Mouse (Mus musculus) lung, postnatal 0 days (tissue): Measurements from ENCODE around the gene Dnase2b. TPM values are rescaled to one million over a fixed set of nuclear protein-coding genes. Genes with fewer than 3 reads are reported as not detected.
A peak's percentile ranks its signal among the peaks of the same experiment; 100 is the strongest.

Experiments used
- ATAC-seq: fragments of 200-750 bp; cut with Nextera tagmentation; 2 replicates; pipeline ENCODE4 v1.8.0; 2017; ENCODE audit warnings: moderate library complexity
- DNase-seq: peaks from one replicate; pipeline ENCODE4 v3.0.0-alpha.2; 2016; ENCODE audit warnings: low spot score
- H3K27ac ChIP-seq: fragments of 300-500 bp; sonication (generic); 2 replicates; pipeline ENCODE4 v1.5.1; 2014; ENCODE audit warnings: antibody characterized with exemption, mild to moderate bottlenecking, low read length, mixed read lengths
- H3K27me3 ChIP-seq: fragments of 300-500 bp; sonication (generic); replicated peaks from 2 replicates; pipeline ENCODE4 v1.6.1; 2014; ENCODE audit warnings: low read length, mixed read lengths; ENCODE audit not compliant: insufficient read depth
- H3K36me3 ChIP-seq: fragments of 300-500 bp; sonication (generic); 2 replicates; pipeline ENCODE4 v1.6.1; 2014; ENCODE audit warnings: low read length, mixed read lengths; ENCODE audit not compliant: insufficient read depth
- H3K4me1 ChIP-seq: fragments of 300-500 bp; sonication (generic); 2 replicates; pipeline ENCODE4 v1.6.1; 2014; ENCODE audit warnings: antibody characterized with exemption, low read depth, low read length, mixed read lengths; ENCODE audit not compliant: insufficient read depth
- H3K4me2 ChIP-seq: fragments of 300-500 bp; sonication (generic); replicated peaks from 2 replicates; pipeline ENCODE4 v1.6.1; 2014; ENCODE audit warnings: low read depth, mild to moderate bottlenecking, low read length, moderate library complexity, mixed read lengths
- H3K4me3 ChIP-seq: fragments of 300-500 bp; sonication (generic); 2 replicates; pipeline ENCODE4 v1.5.1; 2014; ENCODE audit warnings: low read depth, low read length
- H3K9ac ChIP-seq: fragments of 300-500 bp; sonication (generic); replicated peaks from 2 replicates; pipeline ENCODE4 v1.6.1; 2014; ENCODE audit warnings: low read depth, mild to moderate bottlenecking
- H3K9me3 ChIP-seq: fragments of 300-500 bp; sonication (generic); 2 replicates; pipeline ENCODE4 v1.6.1; 2016; ENCODE audit warnings: low read length, mixed read lengths
- CTCF ChIP-seq: IDR thresholded peaks from 2 replicates; pipeline ENCODE4 v1.5.1; 2016; ENCODE audit warnings: antibody characterized with exemption, mild to moderate bottlenecking
- EP300 ChIP-seq: IDR thresholded peaks from 2 replicates; pipeline ENCODE4 v1.6.1; 2016; ENCODE audit warnings: antibody characterized with exemption, mild to moderate bottlenecking, control low read depth
- WGBS: fragments of 180-500 bp; shearing (Covaris S2); extraction: QIAGEN DNeasy Blood & Tissue Kit; methylation state at CpG from one replicate; pipeline ENCODE4 v1.1.7; 2014; 5-methylcytosine and 5-hydroxymethylcytosine counted together
- polyA plus RNA-seq: library from polyadenylated mRNA; unstranded; fragments of >200 nt; fragmentation: Nextera tagmentation; extraction: Ambion mirVana; gene quantifications from 2 replicates; pipeline ENCODE4 v1.2.1, GENCODE M21; 2015

The Dnase2b gene
- polyA plus RNA-seq, 1 experiment from 2014 or later, result 0.07 TPM

GRCm38 (mm10) chr3:146655111-146655577, 39.7 kb upstream of the Dnase2b start:
- Histone ChIP-seq H3K9ac (no peak overlapping the region), H3K9me3 (no peaks in the 10 kb centered on the region), H3K4me2 (no peak overlapping the region), H3K4me3 (no peak overlapping the region), H3K4me1 (no peaks in the 10 kb centered on the region), H3K27me3 (no peaks in the 10 kb centered on the region), H3K36me3 (no peaks in the 10 kb centered on the region), H3K27ac (no peak overlapping the region)
- ATAC-seq (peak; percentile 30; the same call in 1 of the 2 replicates), DNase-seq (no peak)
- WGBS, result 50% methylated on average over 2 of the region's 2 CpGs
- TF ChIP-seq EP300, result no peak
- no peak for TF ChIP-seq CTCF

- no peaks in the 10 kb centered on the region for H3K36me3 ChIP-seq
- no peak overlapping the region for H3K9ac ChIP-seq
- H3K4me1 ChIP-seq, result no peaks in the 10 kb centered on the region
- H3K4me3 ChIP-seq, result no peak overlapping the region
- TF ChIP-seq EP300 (no peak), CTCF (no peak)
- no peak overlapping the region for H3K27ac ChIP-seq
- DNase-seq (peak; percentile 17), ATAC-seq (no peak)
- H3K9me3 ChIP-seq, result no peaks in the 10 kb centered on the region
- no peaks in the 10 kb centered on the region for H3K27me3 ChIP-seq
- H3K4me2 ChIP-seq, result no peak overlapping the region
- 48% methylated on average over 6 of the region's 6 CpGs for WGBS
These were observed 38.3 kb upstream of the Dnase2b start for GRCm38 (mm10) chr3:146653692-146654091.

GRCm38 (mm10) chr3:146652431-146652830, 37.0 kb upstream of the Dnase2b start:
- no peak for DNase-seq
- 78% methylated on average over 5 of the region's 5 CpGs for WGBS
- H3K4me2 ChIP-seq, result no peak overlapping the region
- no peak for ATAC-seq
- no peak overlapping the region for H3K9ac ChIP-seq
- no peaks in the 10 kb centered on the region for H3K9me3 ChIP-seq
- TF ChIP-seq CTCF, result no peak
- no peaks in the 10 kb centered on the region for H3K36me3 ChIP-seq
- no peak overlapping the region for H3K27ac ChIP-seq
- no peaks in the 10 kb centered on the region for H3K4me1 ChIP-seq
- H3K27me3 ChIP-seq, result no peaks in the 10 kb centered on the region
- no peak overlapping the region for H3K4me3 ChIP-seq

GRCm38 (mm10) chr3:146651217-146651616, 35.8 kb upstream of the Dnase2b start, which contains the start of gene 4930503B20Rik:
Gene 4930503B20Rik (minus strand): TSS chr3:146651317.
- ATAC-seq (no peak), DNase-seq (no peak)
- 70% methylated on average over 3 of the region's 3 CpGs for WGBS
- H3K9ac ChIP-seq, result no peak within 1 kb of the TSS
- no peaks in the 10 kb centered on the region for H3K27me3 ChIP-seq
- no peak within 1 kb of the TSS for H3K4me2 ChIP-seq
- no peaks in the 10 kb centered on the region for H3K4me1 ChIP-seq
- no peak for TF ChIP-seq CTCF
- no peak for TF ChIP-seq EP300
- H3K36me3 ChIP-seq, result no peaks in the 10 kb centered on the region
- no peak within 1 kb of the TSS for H3K4me3 ChIP-seq
- H3K9me3 ChIP-seq, result no peaks in the 10 kb centered on the region
- no peak within 1 kb of the TSS for H3K27ac ChIP-seq

- no peaks in the 10 kb centered on the region for H3K9me3 ChIP-seq
- H3K27me3 ChIP-seq, result no peaks in the 10 kb centered on the region
- H3K36me3 ChIP-seq, result no peaks in the 10 kb centered on the region
- TF ChIP-seq CTCF (no peak), EP300 (no peak)
- H3K27ac ChIP-seq, result no peak overlapping the region
- H3K4me1 ChIP-seq, result no peaks in the 10 kb centered on the region
- no peak overlapping the region for H3K4me3 ChIP-seq
- WGBS, result 88% methylated on average over 10 of the region's 10 CpGs
- DNase-seq, result no peak
- H3K4me2 ChIP-seq, result no peak overlapping the region
- no peak for ATAC-seq
- H3K9ac ChIP-seq, result no peak overlapping the region
These were observed 35.3 kb upstream of the Dnase2b start for GRCm38 (mm10) chr3:146650716-146651115.

GRCm38 (mm10) chr3:146649311-146649894, 34.0 kb upstream of the Dnase2b start:
- H3K27ac ChIP-seq, result no peak overlapping the region
- H3K9me3 ChIP-seq, result no peaks in the 10 kb centered on the region
- no peak overlapping the region for H3K4me2 ChIP-seq
- H3K36me3 ChIP-seq, result no peaks in the 10 kb centered on the region
- ATAC-seq (no peak), DNase-seq (no peak)
- 58% methylated on average over 10 of the region's 10 CpGs for WGBS
- TF ChIP-seq EP300, result no peak
- TF ChIP-seq CTCF, result no peak
- H3K27me3 ChIP-seq, result no peaks in the 10 kb centered on the region
- no peaks in the 10 kb centered on the region for H3K4me1 ChIP-seq
- no peak overlapping the region for H3K4me3 ChIP-seq
- no peak overlapping the region for H3K9ac ChIP-seq
